Mouse (Mus musculus) lung, adult 2 months (tissue): Measurements from ENCODE around the gene Trpv2. TPM values are rescaled to one million over a fixed set of nuclear protein-coding genes. Genes with fewer than 3 reads are reported as not detected.

Experiments
- DNase-seq: peaks from one replicate; pipeline ENCODE4 v3.0.0; 2022
- H3K4me1 ChIP-seq: fragments of 200-500 bp; 2 replicates; pipeline ENCODE4 v1.6.1; 2011; ENCODE audit warnings: low read length; ENCODE audit not compliant: control insufficient read depth, insufficient read depth
- H3K4me3 ChIP-seq: fragments of 200-500 bp; replicated peaks from 2 replicates; pipeline ENCODE3; 2011; ENCODE audit warnings: low read depth, mild to moderate bottlenecking, control low read depth, low read length; ENCODE audit errors: extremely low read depth
- CTCF ChIP-seq: fragments of 200-500 bp; IDR thresholded peaks from 2 replicates; pipeline ENCODE4 v1.5.1; 2011; ENCODE audit warnings: mild to moderate bottlenecking, low read length, control low read depth; ENCODE audit not compliant: insufficient read depth
- POLR2A ChIP-seq: fragments of 200-500 bp; IDR thresholded peaks from 2 replicates; pipeline ENCODE4 v1.6.1; 2011; ENCODE audit warnings: low read depth, mild to moderate bottlenecking, control low read depth, low read length, borderline replicate concordance; ENCODE audit errors: extremely low read depth
- WGBS: fragments of 180-500 bp; shearing (Covaris S2); methylation state at CpG from one replicate; pipeline ENCODE4 v1.1.7; 2018; 5-methylcytosine and 5-hydroxymethylcytosine counted together
- polyA plus RNA-seq: library from polyadenylated mRNA; depleted of rRNA; stranded (reverse); fragments of >200 nt; gene quantifications from 2 replicates; pipeline ENCODE4 v1.2.3, GENCODE M21; 2012

Gene Trpv2
- polyA plus RNA-seq, 1 experiment, result 21.8 TPM

DNA sequence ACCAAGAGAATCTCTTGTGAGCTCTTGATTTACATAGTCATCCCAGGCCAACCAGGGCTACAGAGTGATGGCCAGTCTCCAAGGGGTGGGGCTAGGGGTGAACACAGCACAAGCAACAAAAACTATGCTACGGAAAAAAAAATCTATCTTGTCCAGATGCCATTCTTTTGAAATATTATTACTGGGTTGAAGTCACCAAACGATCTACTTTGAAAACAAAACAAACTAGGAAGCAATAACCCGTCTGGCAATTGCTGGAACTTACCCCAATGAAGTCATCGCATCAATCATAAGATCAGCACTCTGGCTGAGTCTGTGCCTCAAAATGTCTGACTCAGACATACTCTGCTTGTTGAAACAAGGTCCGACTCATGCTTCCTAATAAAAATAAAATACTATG lies 24.5 kb upstream of the Trpv2 start:
- WGBS, result 2% methylated on average over 5 of the region's 5 CpGs
- peak; percentile 51 for DNase-seq
- TF ChIP-seq CTCF (no peak), POLR2A (no peak)
- H3K4me3 ChIP-seq, result peak overlapping the region; percentile 42
- peaks cover 7% of the 10 kb centered on the region for H3K4me1 ChIP-seq

DNA sequence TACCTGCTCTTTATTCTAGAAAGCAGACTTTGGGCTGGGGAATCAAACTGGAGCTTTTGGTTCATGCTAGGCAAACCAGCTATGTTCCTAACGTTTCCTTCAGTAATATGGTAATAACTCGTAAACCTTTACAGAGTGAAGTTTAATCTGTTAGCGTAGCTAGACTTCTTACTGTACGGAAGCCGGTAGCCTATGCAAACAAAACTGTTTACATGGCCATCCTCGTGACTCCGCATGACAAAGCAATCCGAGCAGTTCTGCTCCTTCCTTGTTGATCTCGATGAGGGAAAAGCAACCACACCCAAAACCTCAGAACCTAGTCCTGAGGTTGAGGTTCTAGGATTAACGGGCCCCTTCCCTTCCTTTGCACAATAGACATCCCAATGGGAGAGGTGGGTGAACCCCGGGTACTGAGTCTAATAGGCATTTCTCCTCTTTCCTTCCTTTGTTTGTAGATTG lies 24.0 kb upstream of the Trpv2 start:
- under 1% methylated on average over 11 of the region's 11 CpGs for WGBS
- peak; percentile 18; the same call in 1 of the 2 replicates for TF ChIP-seq POLR2A
- no peak for TF ChIP-seq CTCF
- peaks cover 11% of the 10 kb centered on the region for H3K4me1 ChIP-seq
- H3K4me3 ChIP-seq, result peak overlapping the region; percentile 86
- peak; percentile 74 for DNase-seq

DNA sequence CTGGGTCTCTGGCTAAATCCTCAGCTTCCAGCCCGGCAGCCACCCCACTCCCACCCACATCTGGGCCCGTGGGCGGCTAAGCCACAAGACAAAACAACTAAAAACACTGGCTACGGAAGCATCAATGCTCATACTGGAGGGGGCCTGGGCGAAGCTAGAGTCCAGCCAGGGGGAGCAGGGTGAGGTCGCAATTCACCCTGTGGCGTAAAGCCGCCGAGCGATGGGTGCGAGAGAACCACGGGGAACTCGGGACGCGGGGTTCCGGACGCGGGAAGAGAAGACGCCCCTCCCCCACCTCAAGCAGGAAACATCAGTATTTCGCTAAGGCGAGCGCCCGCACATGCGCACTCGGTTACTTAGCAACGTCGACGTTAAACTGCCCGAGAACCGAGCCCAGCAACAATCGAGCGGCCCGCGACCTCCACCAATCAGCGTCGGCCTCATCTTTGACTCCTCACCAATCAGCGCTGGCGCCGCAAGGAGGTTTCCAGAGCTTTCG lies 23.5 kb upstream of the Trpv2 start, which contains the start of gene Ubb:
TSS of gene Ubb (plus strand) at position 445 of the 499 bp plus-strand sequence.
- H3K4me1 ChIP-seq, result peaks cover 12% of the 10 kb centered on the region
- under 1% methylated on average over 40 of the region's 40 CpGs for WGBS
- H3K4me3 ChIP-seq, result peak within 1 kb of the TSS; percentile 86
- TF ChIP-seq CTCF (no peak), POLR2A (peak; percentile 97; the same call in 1 of the 2 replicates)
- peak; percentile 96 for DNase-seq

DNA sequence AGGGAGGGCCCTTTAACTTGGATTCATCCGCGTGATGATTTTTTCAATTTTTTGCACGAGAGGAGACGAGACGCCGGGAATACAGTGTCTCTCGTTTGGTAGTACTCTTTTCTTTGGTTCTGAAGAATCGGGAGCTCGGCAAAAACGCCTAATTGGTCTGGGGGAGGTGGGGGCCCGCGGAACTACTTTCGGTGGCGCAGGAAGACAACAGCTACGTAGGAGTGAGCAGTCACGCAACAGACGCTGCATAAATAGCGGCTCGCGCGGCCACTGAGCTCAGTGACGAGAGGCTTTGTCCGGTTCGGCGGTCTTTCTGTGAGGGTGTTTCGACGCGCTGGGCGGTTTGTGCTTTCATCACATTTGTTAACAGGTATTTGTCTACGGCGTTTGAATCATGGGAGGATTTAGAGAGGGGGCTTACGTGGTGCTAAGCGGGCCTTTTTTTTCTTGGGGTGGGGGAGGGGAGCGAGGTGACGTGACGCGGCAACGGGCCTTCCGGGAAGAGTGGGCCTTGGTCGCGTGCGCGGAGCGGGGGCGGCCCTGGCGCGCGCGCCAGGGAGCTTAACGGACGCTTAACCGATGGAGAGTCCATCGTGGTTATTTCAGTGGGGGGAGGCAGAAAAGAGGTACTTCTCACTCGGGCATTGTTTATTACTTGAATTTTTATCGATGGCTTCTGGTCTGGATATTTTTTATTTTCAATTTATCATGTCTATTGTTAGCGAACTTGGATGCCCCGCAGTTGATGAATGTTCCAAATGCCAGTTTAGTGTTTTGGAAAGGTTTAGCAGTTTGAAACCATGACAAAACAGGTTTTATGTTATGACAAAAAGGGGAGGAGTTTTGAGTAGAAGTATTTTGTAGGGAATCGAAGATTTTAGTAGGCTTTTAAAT lies 22.8 kb upstream of the Trpv2 start:
- DNase-seq, result peak; percentile 93
- peak overlapping the region; percentile 85 for H3K4me3 ChIP-seq

DNA sequence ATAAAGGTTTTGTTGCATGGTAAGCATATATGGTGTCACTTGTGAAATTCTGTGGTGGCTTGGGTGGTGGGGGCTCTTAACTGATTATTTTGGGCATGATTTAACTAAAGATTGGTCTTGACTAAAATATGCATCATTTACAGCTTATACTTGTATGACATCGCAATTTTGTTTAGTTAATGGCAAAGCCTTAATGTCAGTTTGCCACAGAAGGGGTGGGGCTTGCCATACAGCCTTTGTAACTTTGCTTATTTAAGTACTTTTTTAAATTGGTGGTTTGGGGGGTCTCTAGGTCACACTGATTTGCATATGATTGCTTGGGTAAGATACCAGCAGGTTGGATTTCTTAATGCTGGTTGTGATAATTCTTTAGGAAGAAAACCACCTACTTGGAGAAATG lies 21.1 kb upstream of the Trpv2 start:
- Histone ChIP-seq H3K4me1 (peaks cover 12% of the 10 kb centered on the region), H3K4me3 (peak overlapping the region; percentile 55)
- 0% methylated on average over 1 of the region's 1 CpGs for WGBS
- TF ChIP-seq CTCF (no peak), POLR2A (no peak)
- no peak for DNase-seq

More for the DNA sequence above, 22.8 kb upstream of the Trpv2 start:
- WGBS, result under 1% methylated on average over 57 of the region's 58 CpGs
- H3K4me1 ChIP-seq, result peaks cover 12% of the 10 kb centered on the region
- no peak for TF ChIP-seq CTCF
- TF ChIP-seq POLR2A, result peak; percentile 99

DNA sequence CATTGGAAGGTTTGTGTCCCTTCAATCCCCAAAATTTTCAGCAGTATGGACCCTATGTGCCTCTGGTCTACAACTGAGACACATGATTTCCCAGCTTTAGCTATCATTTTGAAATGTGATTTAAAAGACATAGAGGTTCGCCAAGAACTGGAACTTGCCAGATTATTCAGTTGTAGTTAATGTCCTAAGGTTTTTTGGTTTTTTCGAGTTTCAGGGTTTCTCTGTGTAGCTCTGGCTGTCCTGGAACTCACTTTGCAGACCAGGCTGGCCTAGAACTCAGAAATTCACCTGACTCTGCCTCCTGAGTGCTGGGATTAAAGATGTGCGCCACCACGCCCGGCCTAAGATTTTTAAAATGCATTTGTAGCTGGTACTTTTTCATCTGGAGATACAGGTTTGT lies 20.7 kb upstream of the Trpv2 start:
- 56% methylated on average over 5 of the region's 5 CpGs for WGBS
- H3K4me1 ChIP-seq, result peaks cover 12% of the 10 kb centered on the region
- TF ChIP-seq CTCF (no peak), POLR2A (no peak)
- DNase-seq, result no peak
- H3K4me3 ChIP-seq, result peak overlapping the region; percentile 12

DNA sequence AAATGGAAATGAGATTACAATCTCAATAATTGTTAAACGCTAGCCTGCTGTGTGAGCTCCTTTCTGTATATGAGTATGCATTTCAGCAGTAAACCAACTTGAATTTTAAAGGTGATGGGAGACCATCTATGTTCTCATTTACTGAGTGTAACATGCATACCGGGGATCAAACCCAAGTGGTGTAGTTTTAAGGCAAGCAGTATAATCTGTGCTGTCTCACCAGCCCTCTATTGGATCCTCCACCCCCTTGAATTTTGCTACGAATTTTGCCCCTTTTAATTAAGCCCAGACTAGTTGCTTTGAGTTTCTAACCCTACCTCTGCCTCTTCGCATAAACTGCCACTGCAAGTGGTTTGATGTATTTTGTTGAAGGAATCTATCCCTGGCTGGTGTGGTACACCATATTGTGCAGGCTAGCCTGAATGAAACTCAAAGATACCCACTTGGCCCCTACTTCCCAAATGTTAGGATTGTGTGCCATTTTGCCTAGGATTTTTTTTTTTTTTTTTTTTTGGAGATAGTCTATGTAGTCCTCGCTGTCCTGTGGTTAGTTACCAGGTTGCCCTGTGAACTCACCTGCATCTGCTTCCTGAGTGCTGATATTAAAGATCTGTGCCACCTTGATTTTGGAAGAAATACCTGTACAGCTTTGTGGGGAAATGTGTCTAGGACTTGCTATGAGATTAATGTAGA lies 20.0 kb upstream of the Trpv2 start:
- peak overlapping the region; percentile 50 for H3K4me3 ChIP-seq
- TF ChIP-seq CTCF (no peak), POLR2A (no peak)
- no peak for DNase-seq
- 46% methylated on average over 5 of the region's 5 CpGs for WGBS
- peaks cover 15% of the 10 kb centered on the region for H3K4me1 ChIP-seq

DNA sequence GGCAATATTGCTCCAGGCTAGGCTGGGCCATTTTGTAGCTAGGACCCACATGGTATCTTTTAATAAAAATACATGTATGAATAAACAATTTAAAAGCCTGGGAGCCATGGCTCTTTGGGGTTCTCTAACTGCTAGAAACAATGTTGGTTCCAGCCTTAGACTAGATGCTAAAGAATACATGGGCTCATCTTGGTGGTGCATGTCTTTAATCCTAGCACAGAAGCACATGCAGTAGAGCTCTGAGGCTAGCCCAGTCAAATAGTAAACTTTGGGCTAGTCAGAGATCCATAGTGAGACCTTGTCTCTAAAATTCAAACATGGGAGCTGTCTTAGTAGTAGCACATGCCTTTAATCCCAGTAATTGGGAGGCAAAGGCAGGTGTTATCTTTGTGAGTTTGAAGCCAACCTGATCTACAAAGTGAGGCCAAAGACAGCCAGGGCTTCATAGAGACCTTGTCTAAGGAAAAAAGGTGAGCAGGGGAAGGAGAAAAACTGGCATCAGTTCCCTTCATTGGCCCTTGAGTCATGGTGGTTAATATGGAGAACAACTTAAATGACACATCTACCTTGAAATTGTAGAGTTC lies 19.3 kb upstream of the Trpv2 start:
- no peak for TF ChIP-seq POLR2A
- no peak for TF ChIP-seq CTCF
- no peak for DNase-seq
- no peak overlapping the region for H3K4me3 ChIP-seq
- H3K4me1 ChIP-seq, result peaks cover 15% of the 10 kb centered on the region

DNA sequence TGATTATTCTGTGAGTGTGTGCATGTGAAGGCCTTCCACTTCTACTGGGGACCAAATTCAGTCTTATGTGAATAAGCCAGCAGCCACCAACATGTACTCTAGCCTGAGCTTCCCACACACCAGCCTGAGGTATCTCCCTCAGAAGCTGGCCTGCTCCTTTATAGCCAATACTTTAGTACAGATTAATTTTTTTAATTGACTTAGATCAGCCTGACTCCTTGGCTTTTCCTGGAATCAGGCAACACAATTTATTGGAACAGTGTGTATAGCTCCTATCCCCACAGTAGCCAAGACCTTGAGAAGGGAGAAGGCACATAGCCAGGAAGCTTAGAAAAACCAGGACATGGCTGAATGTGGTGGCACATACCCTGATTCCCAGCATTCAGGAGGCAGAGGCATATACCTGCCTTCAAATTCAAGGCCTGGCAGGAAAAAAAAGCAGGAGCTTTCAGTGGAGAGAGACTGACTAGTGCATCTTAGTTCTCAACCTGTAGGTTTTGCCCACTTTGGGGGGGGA lies 18.3 kb upstream of the Trpv2 start:
- H3K4me3 ChIP-seq, result no peak overlapping the region
- TF ChIP-seq POLR2A, result no peak
- TF ChIP-seq CTCF, result no peak
- DNase-seq, result no peak
- peaks cover 17% of the 10 kb centered on the region for H3K4me1 ChIP-seq
